Comparison of ENCODE assay signal across 25 mouse cellular contexts in the genomic region with DNA sequence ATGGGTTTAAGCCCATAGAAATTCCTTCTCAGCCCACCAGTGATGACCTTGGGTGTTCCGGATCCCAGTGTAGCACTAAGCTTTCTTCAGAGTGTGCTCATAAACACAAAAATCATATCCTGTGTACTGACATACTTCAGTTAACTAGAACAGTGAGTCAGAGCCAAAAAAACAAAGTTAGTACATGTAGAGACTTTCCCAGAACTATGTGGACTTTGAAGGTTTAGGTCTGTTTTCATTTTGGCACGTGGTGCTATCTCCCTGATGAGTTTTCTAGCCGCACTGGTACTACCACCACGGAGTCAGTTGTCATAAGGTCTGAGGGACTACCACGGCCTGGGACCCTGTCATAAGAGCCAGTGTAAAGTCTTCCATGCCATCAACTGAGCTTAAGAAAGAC. TPM values are rescaled to one million over a fixed set of nuclear protein-coding genes. Genes with fewer than 3 reads are reported as not detected.
DNase-seq lines count a peak whose midpoint lies in the region; ATAC-seq and TF ChIP-seq lines count a peak whose summit lies in the region.
"Had no signal": no experiment of that assay in that cellular context is flagged by ENCODE, and none has a peak within 500 bp of the region (broad histone marks: within the 10 kb centered on the region; RNA-seq: fewer than 3 reads in every experiment).

No protein-coding gene starts in this region.

- peak; percentile 44 for DNase-seq in heart, adult 11 months
- no peak for DNase-seq in heart, postnatal 36 days
- peak; percentile 49 for DNase-seq in kidney, adult 9 months
- DNase-seq: adrenal gland, adult 2 months; adrenal gland, postnatal 10 days; adrenal gland, postnatal 25 days; B cell, adult 2 months; cerebellum, adult 11 months; cerebellum, adult 18-20 months; cerebellum, adult 8-10 months; cerebellum, adult 9-11 months; cerebellum, postnatal 14 days; cerebellum, postnatal 36 days; embryo, embryonic 11 days had no signal

- H3K27me3 ChIP-seq in kidney, embryonic 15.5 days = no peaks in the 10 kb centered on the region
- H3K27me3 ChIP-seq in ES-Bruce4 (ENCODE audit: control insufficient read depth, insufficient read depth, low read length, poor library complexity, severe bottlenecking) = no peaks in the 10 kb centered on the region
- H3K27me3 ChIP-seq: CH12.LX; embryonic facial prominence, embryonic 13.5 days; embryonic facial prominence, embryonic 15.5 days; forebrain, embryonic 12.5 days had no signal

- H3K27ac ChIP-seq in kidney, embryonic 15.5 days = no peak overlapping the region
- H3K27ac ChIP-seq in ES-Bruce4 (ENCODE audit: insufficient read depth, low read length) = 0 out of 2 replicates have a peak overlapping the region, but pooled peaks have one; percentile 86
- H3K27ac ChIP-seq: embryonic facial prominence, embryonic 13.5 days; embryonic facial prominence, embryonic 15.5 days; forebrain, embryonic 10.5 days; forebrain, embryonic 12.5 days had no signal

- 87% methylated on average over 5 of the region's 5 CpGs for WGBS in kidney, embryonic 15.5 days

- intact Hi-C loops in heart, postnatal 36 days (cut with DNase I) = no loop called here

- H3K4me3 ChIP-seq in kidney, embryonic 15.5 days (replicated peaks) = no peak overlapping the region
- H3K4me3 ChIP-seq in ES-Bruce4 (ENCODE audit: low read depth, low read length) = no peak overlapping the region
- H3K4me3 ChIP-seq: embryonic facial prominence, embryonic 13.5 days; embryonic facial prominence, embryonic 15.5 days; erythroblast, embryonic 14.5 days; forebrain, embryonic 10.5 days; forebrain, embryonic 12.5 days had no signal

- TF ChIP-seq CTCF in ES-Bruce4 (IDR thresholded peaks at IDR 0.05; ENCODE audit: low read depth, low read length) = no peak

- no peak overlapping the region for H3K4me2 ChIP-seq in kidney, embryonic 15.5 days
- H3K4me2 ChIP-seq: embryonic facial prominence, embryonic 13.5 days; embryonic facial prominence, embryonic 15.5 days; forebrain, embryonic 12.5 days had no signal

- H3K9ac ChIP-seq in kidney, embryonic 15.5 days = no peak overlapping the region
- no peak overlapping the region for H3K9ac ChIP-seq in ES-Bruce4 (ENCODE audit: low read depth, poor library complexity, severe bottlenecking)
- H3K9ac ChIP-seq: embryonic facial prominence, embryonic 13.5 days; embryonic facial prominence, embryonic 15.5 days; forebrain, embryonic 12.5 days had no signal

- H3K36me3 ChIP-seq in kidney, embryonic 15.5 days = no peaks in the 10 kb centered on the region
- no peaks in the 10 kb centered on the region; the same call in 1 of the 2 replicates for H3K36me3 ChIP-seq in ES-Bruce4 (ENCODE audit: control insufficient read depth, insufficient read depth, low read length, poor library complexity, severe bottlenecking)
- H3K36me3 ChIP-seq: embryonic facial prominence, embryonic 13.5 days; embryonic facial prominence, embryonic 15.5 days; forebrain, embryonic 10.5 days; forebrain, embryonic 12.5 days had no signal

- no peaks in the 10 kb centered on the region for H3K4me1 ChIP-seq in kidney, embryonic 15.5 days
- no peaks in the 10 kb centered on the region for H3K4me1 ChIP-seq in ES-Bruce4 (ENCODE audit: control insufficient read depth, insufficient read depth, low read length)
- H3K4me1 ChIP-seq: embryonic facial prominence, embryonic 13.5 days; embryonic facial prominence, embryonic 15.5 days; forebrain, embryonic 10.5 days; forebrain, embryonic 12.5 days had no signal

- no peak for TF ChIP-seq EP300 in ES-Bruce4 (IDR thresholded peaks at IDR 0.05; ENCODE audit: insufficient read depth, low read depth, low read length)

- H3K9me3 ChIP-seq in kidney, embryonic 15.5 days (replicated peaks) = no peaks in the 10 kb centered on the region
- H3K9me3 ChIP-seq in ES-Bruce4 (replicated peaks; ENCODE audit: control insufficient read depth, insufficient read depth, low read length, poor library complexity, severe bottlenecking) = no peaks in the 10 kb centered on the region
- H3K9me3 ChIP-seq: embryonic facial prominence, embryonic 13.5 days; embryonic facial prominence, embryonic 15.5 days; forebrain, embryonic 10.5 days; forebrain, embryonic 12.5 days had no signal

- no peak for TF ChIP-seq POLR2A in ES-Bruce4 (IDR thresholded peaks at IDR 0.05; ENCODE audit: insufficient read depth, low read length)

- no peak for ATAC-seq in kidney, embryonic 15.5 days (replicated peaks; ENCODE audit: low FRiP score)
- ATAC-seq: CD4-positive, CD25-positive, alpha-beta regulatory T cell, adult 4 months; forebrain, embryonic 14.5 days; forebrain, embryonic 16.5 days had no signal

RNA-seq across cellular contexts. Expression of a gene that starts 6.5 kb away (rescaled TPM):
- 100 to 1,000 TPM; 201 to 234 TPM for total RNA-seq in heart, postnatal 36 days (2021)
- 435 and 444 TPM in 2 replicates for polyA plus RNA-seq in kidney, embryonic 15.5 days (2015; fragmentation: Nextera tagmentation; extraction: Ambion mirVana)
- polyA plus RNA-seq in ES-Bruce4 (2011; ENCODE audit: insufficient read depth, insufficient read length, low read depth, missing spikeins) = 1,899 and 1,955 TPM in 2 replicates

Comparison
In these comparisons a context has a peak if more than half of its experiments do, and no peak if none do; other contexts are left out.
1. DNase-seq: peak in heart, adult 11 months (single experiment) and kidney, adult 9 months (single experiment); none in heart, postnatal 36 days (0 of 2).